Mouse (Mus musculus) CD4-positive, CD25-positive, alpha-beta regulatory T cell, adult 4 months (primary cell): Measurements from ENCODE around the gene Serpina1b. TPM values are rescaled to one million over a fixed set of nuclear protein-coding genes. Genes with fewer than 3 reads are reported as not detected.
"Not testable (repeated sequence)": the region's sequence is repeated elsewhere in the genome, so short reads cannot be mapped to it uniquely, and the experiment has no call there.

Experiments
- ATAC-seq: one replicate; pipeline ENCODE4 v1.8.0; 2017
- polyA plus RNA-seq, 2 experiments: library from polyadenylated mRNA; unstranded; fragments of 100-300 nt; shearing (Covaris generic); gene quantifications; one replicate each; pipeline ENCODE4 v1.2.1; 2017

The Serpina1b gene
- polyA plus RNA-seq, 2 experiments from 2014 or later: not detected

DNA sequence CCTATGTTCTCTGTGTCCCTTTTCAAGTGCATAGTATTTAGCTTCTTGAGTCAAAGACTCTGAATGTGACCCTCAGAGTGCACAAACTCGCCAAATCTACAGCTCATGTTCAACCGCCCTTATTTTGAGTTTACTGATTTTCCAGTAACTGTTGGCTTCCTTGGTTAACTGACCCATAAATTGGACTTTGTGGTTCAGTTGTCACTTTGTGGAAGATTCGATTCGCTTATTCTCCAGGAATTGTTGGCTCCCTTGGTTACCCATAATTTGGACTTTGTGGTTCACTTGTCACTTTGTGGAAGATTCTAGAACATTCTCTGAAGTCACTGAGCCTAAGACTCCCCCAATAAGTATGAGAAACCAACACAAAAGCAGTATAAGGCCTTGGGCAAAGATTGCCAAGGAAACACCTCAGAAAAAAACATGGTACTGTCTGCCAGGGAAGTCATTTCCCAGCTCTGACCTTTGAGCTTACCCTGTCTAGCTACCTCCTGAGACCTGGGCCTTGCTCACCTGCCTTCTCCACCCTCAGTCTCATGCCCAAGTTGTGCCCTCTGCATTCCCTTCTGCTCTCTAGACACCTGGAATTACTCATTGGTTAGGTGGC is 129.9 kb downstream of the Serpina1b start:
- no peak for ATAC-seq

GRCm38 (mm10) chr12:103695429-103695828 is 134.7 kb downstream of the Serpina1b start, which contains the start of gene Serpina1f:
TSS of gene Serpina1f (minus strand) at chr12:103695529.
- ATAC-seq: no peak

GRCm38 (mm10) chr12:103688221-103688814 is 141.9 kb downstream of the Serpina1b start:
- ATAC-seq: no peak

DNA sequence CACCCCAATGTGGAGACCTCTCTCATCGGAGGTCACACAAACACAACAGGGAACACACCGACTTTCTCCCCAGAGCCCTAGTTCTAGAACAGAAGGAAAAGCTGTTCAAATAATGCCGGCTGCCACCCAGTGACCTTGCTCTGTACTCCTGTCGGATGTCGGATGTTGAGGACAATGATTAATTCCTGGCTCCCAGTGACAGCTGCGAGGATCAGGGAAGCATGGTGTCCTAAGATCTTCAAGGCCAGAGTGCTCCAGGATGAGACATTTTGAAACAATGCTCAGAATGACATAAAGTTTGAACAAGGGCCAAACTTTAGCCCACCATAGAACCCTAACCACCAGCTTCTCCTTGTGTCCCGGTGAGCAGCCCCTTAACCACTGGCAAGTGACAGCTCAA is 143.2 kb downstream of the Serpina1b start:
- ATAC-seq: no peak

DNA sequence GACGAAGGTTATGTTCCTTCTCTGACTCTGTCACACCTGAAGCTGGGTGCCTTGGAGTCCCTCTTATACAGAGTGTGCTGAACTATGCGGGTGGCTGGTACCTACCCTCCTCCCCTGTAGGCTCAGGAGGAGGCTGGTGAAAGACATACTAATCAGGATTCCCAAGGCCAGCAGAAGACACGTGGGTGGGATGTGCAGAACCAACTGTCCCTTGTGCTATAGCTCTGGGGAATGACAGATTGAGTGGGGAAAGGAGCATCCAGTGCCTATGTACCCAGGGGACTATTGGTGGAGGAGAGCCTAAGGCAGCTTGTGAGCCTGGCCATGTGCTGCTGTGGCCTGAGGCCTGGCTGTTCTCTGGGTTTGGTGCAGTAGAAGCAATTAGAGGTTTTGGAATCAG is 144.1 kb downstream of the Serpina1b start:
- no peak for ATAC-seq

- no peak for ATAC-seq
These were observed 144.8 kb downstream of the Serpina1b start for GRCm38 (mm10) chr12:103685386-103685785.

DNA sequence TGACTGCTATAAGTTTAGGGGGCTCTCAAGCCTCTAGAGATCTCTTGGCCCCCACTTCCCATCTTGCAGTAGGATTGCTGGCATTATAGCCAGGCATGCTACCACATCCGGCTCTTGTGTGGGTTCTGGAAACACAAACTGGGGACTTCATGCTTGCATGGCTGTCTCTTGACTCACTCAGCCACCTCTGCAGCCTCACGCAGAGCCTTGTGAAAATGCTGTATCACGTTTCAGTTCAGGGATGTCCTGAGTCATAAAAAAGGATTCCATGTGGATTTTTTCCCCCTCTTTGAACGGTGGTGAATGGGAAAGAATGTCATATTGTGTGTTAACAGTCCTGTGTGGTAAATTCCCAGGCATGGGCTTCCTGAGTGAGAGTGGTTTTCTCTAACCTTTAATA is 146.4 kb downstream of the Serpina1b start:
- no peak for ATAC-seq

DNA sequence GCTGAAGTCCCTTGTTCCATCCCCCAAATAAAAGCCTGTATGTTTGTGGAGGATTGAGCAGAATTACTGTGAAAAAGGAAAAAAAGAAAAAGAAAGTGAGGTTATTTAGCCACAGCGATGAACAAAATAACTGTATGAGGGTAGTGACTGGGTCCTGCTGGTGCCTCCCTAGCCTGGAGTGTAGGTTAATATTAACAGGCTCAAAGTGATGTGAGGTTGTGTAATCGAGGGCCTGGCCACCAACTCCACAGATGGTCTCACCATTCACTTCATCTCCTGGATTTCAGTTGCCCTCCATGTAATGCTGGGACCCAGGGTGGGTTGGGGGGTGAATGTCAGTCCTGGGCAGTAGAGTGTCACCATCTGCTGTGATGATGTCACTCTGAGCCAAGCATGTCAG is 148.4 kb downstream of the Serpina1b start:
- ATAC-seq: no peak

DNA sequence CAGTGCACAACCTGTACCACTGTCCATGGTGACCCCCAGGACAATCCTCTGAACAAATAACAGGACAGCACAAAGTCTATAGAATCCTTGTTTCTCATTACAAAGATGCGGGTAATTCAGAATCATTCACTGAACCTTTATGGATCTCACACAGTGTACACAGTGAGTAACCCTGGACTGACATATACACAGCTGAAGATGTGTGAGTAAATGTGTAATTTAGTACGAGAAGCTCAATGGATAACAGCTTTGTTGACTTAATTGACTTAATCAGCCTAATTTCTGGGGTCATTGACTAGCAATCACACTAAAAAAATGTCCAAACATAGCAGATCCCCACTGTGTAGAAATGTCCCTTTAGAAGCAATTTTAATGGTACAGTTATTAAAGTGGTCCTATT is 149.0 kb downstream of the Serpina1b start:
- no peak for ATAC-seq

DNA sequence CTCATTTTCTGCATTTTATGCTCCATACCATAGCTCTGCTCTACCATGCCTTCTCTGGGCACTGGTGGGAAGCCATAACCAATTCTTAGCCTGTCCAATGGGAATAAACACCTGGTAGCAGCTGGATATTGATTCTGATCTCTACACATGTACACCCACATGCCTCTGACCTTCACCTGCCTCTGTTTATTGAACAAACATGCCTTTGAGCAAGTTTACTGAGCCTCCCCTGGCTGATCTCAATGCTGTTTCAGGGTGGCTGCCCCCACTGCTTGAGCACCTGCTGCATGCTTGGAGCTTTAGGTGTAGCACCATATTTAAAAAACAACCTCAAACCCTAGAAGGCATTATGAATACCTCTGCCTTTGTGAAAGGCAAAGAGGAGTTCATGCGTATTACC is 150.3 kb downstream of the Serpina1b start:
- not testable (repeated sequence) for ATAC-seq

Other genes with a start within 250 kb of the Serpina1b start
- gene Serpina10, start 198.9 kb downstream of the Serpina1b start, polyA plus RNA-seq: not detected
- gene Serpina6, start 173.2 kb downstream of the Serpina1b start, polyA plus RNA-seq: not detected
- gene Serpina16, start 154.2 kb downstream of the Serpina1b start, polyA plus RNA-seq: not detected
- gene Serpina1f, start 134.8 kb downstream of the Serpina1b start, polyA plus RNA-seq: not detected
- gene Serpina1d, start 56.8 kb downstream of the Serpina1b start, polyA plus RNA-seq: not detected
- gene Serpina1a, start 33.2 kb upstream of the Serpina1b start, polyA plus RNA-seq: not detected
- gene Serpina1c, start 74.5 kb upstream of the Serpina1b start, polyA plus RNA-seq: not detected
- not detected for gene Serpina1e, start 128.6 kb upstream of the Serpina1b start, polyA plus RNA-seq
- not detected for gene Serpina11, start 159.6 kb upstream of the Serpina1b start, polyA plus RNA-seq
- gene Serpina9, start 183.4 kb upstream of the Serpina1b start, polyA plus RNA-seq: 1 to 10 TPM; 1.8 to 4.8 TPM
- gene Serpina12, start 214.1 kb upstream of the Serpina1b start, polyA plus RNA-seq: under 1 TPM in 1 of 2 experiments, not detected in 1; 0.26 TPM